Mouse (Mus musculus) neutrophil, adult 83 days (primary cell): ENCODE data around the gene Zfp979. TPM values are rescaled to one million over a fixed set of nuclear protein-coding genes. Genes with fewer than 3 reads are reported as not detected.

Experiments used
- total RNA-seq, 2 experiments: library from RNA; stranded (reverse); gene quantifications; one replicate each; pipeline ENCODE4 v1.2.4; 2023

Zfp979 gene
- under 1 TPM in 1 of 2 experiments, not detected in 1; 0.26 TPM for total RNA-seq

GRCm38 (mm10) chr4:147642413-147642812 is at the start of gene Zfp979:
Zfp979 (minus strand) TSS chr4:147642513.

Other genes starting within 250 kb of the Zfp979 start
- gene Zfp982, start 150.1 kb downstream of the Zfp979 start, total RNA-seq: 1 to 10 TPM in 1 of 2 experiments, under 1 TPM in 1; 0.66 to 1.6 TPM
- under 1 TPM in 1 of 2 experiments, not detected in 1; 0.11 TPM for gene Gm16503, start 102.3 kb downstream of the Zfp979 start, total RNA-seq
- not detected for gene Zfp985, start 89.2 kb downstream of the Zfp979 start, total RNA-seq
- not detected for gene Zfp534, start 60.0 kb upstream of the Zfp979 start, total RNA-seq
- gene Zfp984, start 167.3 kb upstream of the Zfp979 start, total RNA-seq: 10 to 100 TPM; 11.2 to 12.3 TPM
- gene Zfp933, start 205.9 kb upstream of the Zfp979 start, total RNA-seq: 1 to 10 TPM; 2.7 to 4.7 TPM
- 10 to 100 TPM; 36.1 to 36.7 TPM for gene Miip, start 226.3 kb upstream of the Zfp979 start, total RNA-seq
- 1 to 10 TPM; 5.1 to 9.3 TPM for gene Fv1, start 226.5 kb upstream of the Zfp979 start, total RNA-seq